Mouse (Mus musculus) megakaryocyte-erythroid progenitor cell, adult 5-6 weeks (primary cell): ENCODE measurements around the gene Rilp. TPM values are rescaled to one million over a fixed set of nuclear protein-coding genes. Genes with fewer than 3 reads are reported as not detected.

ENCODE experiments used
- ATAC-seq: replicated peaks from 2 replicates; pipeline ENCODE4 v1.8.0; 2016; ENCODE audit warnings: mild to moderate bottlenecking, inconsistent platforms; ENCODE audit not compliant: severe bottlenecking, poor library complexity, low FRiP score, low TSS enrichment
- total RNA-seq, 2 experiments: library from RNA; stranded (forward) in 1 of 2; stranded (reverse) in 1 of 2; fragments of 200-1000, 215-1000 nt in 1 of 2; fragments of >200 nt in 1 of 2; fragmentation: Nextera tagmentation in 1 of 2; gene quantifications; 2 replicates each; pipeline ENCODE4 v1.2.3; 2014 to 2017

The Rilp gene
- total RNA-seq, 2 experiments from 2014 or later, result 1.5 TPM; not detected in 1

GRCm38 (mm10) chr11:75531469-75532242 is 21.8 kb downstream of the Rilp start, which contains the start of gene Slc43a2:
Slc43a2 (plus strand) TSS chr11:75531694.
- ATAC-seq, result peak; percentile 72

GRCm38 (mm10) chr11:75532340-75533277 is 22.7 kb downstream of the Rilp start:
- no peak for ATAC-seq

- ATAC-seq, result no peak
Observed at GRCm38 (mm10) chr11:75533314-75534015, 23.6 kb downstream of the Rilp start.

- no peak for ATAC-seq
Observed at GRCm38 (mm10) chr11:75534286-75535033, 24.6 kb downstream of the Rilp start.

GRCm38 (mm10) chr11:75535106-75535795 is 25.4 kb downstream of the Rilp start:
- ATAC-seq, result no peak

- no peak for ATAC-seq
Observed at GRCm38 (mm10) chr11:75536255-75537024, 26.5 kb downstream of the Rilp start.

- ATAC-seq, result no peak
Observed at GRCm38 (mm10) chr11:75537025-75537414, 27.1 kb downstream of the Rilp start.

- no peak for ATAC-seq
Observed at GRCm38 (mm10) chr11:75537491-75538183, 27.7 kb downstream of the Rilp start.

- 0 out of 2 replicates have a peak, but pooled peaks have one; percentile 5 for ATAC-seq
Observed at GRCm38 (mm10) chr11:75538184-75538969, 28.5 kb downstream of the Rilp start.

GRCm38 (mm10) chr11:75538970-75539299 is 29.0 kb downstream of the Rilp start:
- ATAC-seq, result peak; percentile 66

GRCm38 (mm10) chr11:75540209-75540608 is 30.3 kb downstream of the Rilp start:
- no peak for ATAC-seq

- ATAC-seq, result 0 out of 2 replicates have a peak, but pooled peaks have one; percentile 13
Observed at GRCm38 (mm10) chr11:75540710-75541581, 31.1 kb downstream of the Rilp start.

- ATAC-seq, result no peak
Observed at GRCm38 (mm10) chr11:75544713-75545112, 34.8 kb downstream of the Rilp start.

GRCm38 (mm10) chr11:75546057-75546456 is 36.2 kb downstream of the Rilp start:
- ATAC-seq, result no peak

GRCm38 (mm10) chr11:75549658-75550111 is 39.8 kb downstream of the Rilp start:
- no peak for ATAC-seq
